Mouse (Mus musculus): ENCODE results near the gene Saysd1.

The Saysd1 gene

DNA sequence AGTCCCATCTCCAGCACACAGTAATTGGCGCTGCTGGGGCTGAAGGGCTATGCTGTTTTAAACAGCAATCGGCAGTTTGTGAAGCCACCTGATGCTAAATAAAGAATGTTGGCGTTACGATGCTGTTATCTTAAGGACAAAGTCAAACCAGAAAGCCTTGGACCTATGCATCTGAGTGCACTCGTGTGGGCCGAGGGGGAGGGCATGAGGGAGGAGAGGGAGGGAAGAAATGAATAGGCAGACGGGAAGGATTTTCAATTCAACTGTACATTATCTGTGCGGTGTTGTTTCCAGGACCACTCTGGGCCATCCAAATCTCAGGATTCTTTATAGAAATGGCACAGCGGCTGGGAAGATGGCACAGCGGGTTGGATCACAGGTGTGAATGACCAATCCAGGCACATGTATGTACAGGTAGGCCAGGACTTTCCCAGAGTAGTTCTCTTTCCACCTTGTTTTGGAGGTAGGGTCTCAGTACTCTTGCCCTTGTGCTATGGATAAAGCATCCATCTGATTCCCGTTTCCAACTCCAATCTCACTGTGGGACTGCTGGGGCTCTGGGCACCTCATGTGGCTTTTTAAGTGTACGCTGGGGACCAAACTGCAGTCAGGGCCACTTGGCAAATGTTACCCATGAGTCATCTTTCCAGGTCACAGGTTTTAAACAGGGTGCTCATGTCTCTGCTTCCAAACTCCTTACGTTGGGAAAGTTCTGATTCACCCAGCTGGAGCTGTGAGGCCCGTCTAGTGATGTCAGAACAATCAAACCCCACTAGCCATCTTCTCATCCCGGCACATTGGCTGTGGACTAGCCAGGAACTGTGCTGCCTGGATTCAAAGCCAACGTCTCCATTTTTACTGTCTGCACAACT lies at the start of gene Saysd1:
Gene Saysd1 (minus strand): TSS at position 51 of the 872 bp plus-strand sequence.
- in situ Hi-C loops (cut with MboI; ENCODE audit: low pct_unique_long_range_greater_than_20kb in 1 of 2, low sequenced_read_pairs in 2 of 2, unreplicated experiment in 1 of 2): no loop called here

- in situ Hi-C loops (cut with MboI; ENCODE audit: low pct_unique_long_range_greater_than_20kb in 1 of 2, low sequenced_read_pairs in 2 of 2, unreplicated experiment in 1 of 2): no loop called here
These were observed 47.1 kb upstream of the Saysd1 start for GRCm38 (mm10) chr14:20185426-20185825.

DNA sequence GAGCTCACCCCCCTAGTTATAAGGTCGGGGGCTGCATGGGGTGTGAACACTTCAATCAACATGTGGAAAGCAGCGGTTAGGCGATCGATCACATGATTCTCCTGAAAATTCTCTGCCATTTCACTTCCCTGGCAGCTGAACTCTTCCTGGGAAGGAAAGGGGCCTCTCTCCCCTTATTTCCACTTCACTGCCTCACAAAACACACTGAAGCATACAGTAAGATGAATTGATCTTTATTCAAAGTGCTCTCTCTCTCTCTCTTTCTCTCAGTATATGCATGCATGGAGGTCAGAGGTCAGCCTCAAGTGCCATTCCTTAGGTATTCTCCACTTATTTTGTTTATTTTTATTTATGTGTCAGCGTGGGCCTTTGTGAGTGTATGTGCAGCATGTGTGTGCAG lies 45.4 kb upstream of the Saysd1 start:
- in situ Hi-C loops (cut with MboI; ENCODE audit: low pct_unique_long_range_greater_than_20kb in 1 of 2, low sequenced_read_pairs in 2 of 2, unreplicated experiment in 1 of 2): no loop called here

GRCm38 (mm10) chr14:20182596-20182995 lies 44.3 kb upstream of the Saysd1 start:
- in situ Hi-C loops (cut with MboI; ENCODE audit: low pct_unique_long_range_greater_than_20kb in 1 of 2, low sequenced_read_pairs in 2 of 2, unreplicated experiment in 1 of 2): no loop called here

GRCm38 (mm10) chr14:20181466-20181921 lies 43.2 kb upstream of the Saysd1 start, which contains the start of gene Kcnk5:
Kcnk5 (minus strand) TSS chr14:20181809.
- in situ Hi-C loops (cut with MboI; ENCODE audit: low pct_unique_long_range_greater_than_20kb in 1 of 2, low sequenced_read_pairs in 2 of 2, unreplicated experiment in 1 of 2): no loop called here

GRCm38 (mm10) chr14:20180751-20181162 lies 42.4 kb upstream of the Saysd1 start:
- in situ Hi-C loops (cut with MboI; ENCODE audit: low pct_unique_long_range_greater_than_20kb in 1 of 2, low sequenced_read_pairs in 2 of 2, unreplicated experiment in 1 of 2): no loop called here

GRCm38 (mm10) chr14:20180304-20180703 lies 42.0 kb upstream of the Saysd1 start:
- in situ Hi-C loops (cut with MboI; ENCODE audit: low pct_unique_long_range_greater_than_20kb in 1 of 2, low sequenced_read_pairs in 2 of 2, unreplicated experiment in 1 of 2): no loop called here

DNA sequence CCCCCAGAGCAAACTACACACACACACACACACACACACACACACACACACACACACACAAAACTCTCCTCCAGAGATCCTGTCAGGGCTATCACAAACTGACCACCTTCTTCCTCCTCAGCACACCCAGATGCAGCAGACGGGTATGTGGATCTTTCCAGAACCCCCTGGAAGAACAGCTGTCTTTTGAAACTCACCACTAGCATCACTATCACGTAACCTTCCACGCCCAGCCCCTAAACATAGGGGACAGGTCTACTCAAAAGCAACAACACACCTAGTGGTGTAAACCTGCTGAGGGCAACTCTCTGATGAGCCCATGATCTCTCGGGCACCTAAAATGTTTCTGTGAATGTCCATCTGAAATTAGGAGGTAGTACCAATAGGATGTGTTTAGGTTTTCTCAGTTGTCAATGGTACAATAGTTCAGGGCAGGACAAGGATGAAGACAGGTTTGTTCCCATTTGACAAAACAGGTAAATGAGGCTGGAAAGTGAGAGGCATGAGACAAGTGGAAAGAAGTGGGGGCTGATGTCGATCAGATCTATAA lies 41.5 kb upstream of the Saysd1 start:
- in situ Hi-C loops (cut with MboI; ENCODE audit: low pct_unique_long_range_greater_than_20kb in 1 of 2, low sequenced_read_pairs in 2 of 2, unreplicated experiment in 1 of 2): no loop called here

- in situ Hi-C loops (cut with MboI; ENCODE audit: low pct_unique_long_range_greater_than_20kb in 1 of 2, low sequenced_read_pairs in 2 of 2, unreplicated experiment in 1 of 2): no loop called here
These were observed 40.7 kb upstream of the Saysd1 start for GRCm38 (mm10) chr14:20179080-20179479.

GRCm38 (mm10) chr14:20178593-20178992 lies 40.3 kb upstream of the Saysd1 start:
- in situ Hi-C loops (cut with MboI; ENCODE audit: low pct_unique_long_range_greater_than_20kb in 1 of 2, low sequenced_read_pairs in 2 of 2, unreplicated experiment in 1 of 2): no loop called here

GRCm38 (mm10) chr14:20177494-20178123 lies 39.3 kb upstream of the Saysd1 start:
- in situ Hi-C loops (cut with MboI; ENCODE audit: low pct_unique_long_range_greater_than_20kb in 1 of 2, low sequenced_read_pairs in 2 of 2, unreplicated experiment in 1 of 2): no loop called here

DNA sequence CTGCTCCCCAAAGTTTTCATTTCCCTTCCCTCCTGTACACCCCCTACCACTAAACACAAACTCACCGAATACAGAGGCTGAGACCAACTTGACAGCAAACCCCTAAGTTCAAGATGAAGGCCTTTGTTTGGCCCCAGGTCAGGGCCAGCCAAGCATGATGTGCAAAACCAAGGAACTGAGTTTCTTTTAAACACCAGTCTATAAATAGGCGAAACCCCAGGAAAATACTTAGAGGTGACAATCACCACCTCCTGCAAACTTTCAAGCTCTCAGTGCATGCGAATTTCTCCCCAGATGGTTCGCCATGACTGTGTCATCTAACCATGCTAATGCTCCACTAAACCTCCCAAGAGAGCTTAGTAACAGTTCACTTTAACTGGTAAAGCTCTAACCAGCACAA lies 37.4 kb upstream of the Saysd1 start:
- in situ Hi-C loops (cut with MboI; ENCODE audit: low pct_unique_long_range_greater_than_20kb in 1 of 2, low sequenced_read_pairs in 2 of 2, unreplicated experiment in 1 of 2): no loop called here

DNA sequence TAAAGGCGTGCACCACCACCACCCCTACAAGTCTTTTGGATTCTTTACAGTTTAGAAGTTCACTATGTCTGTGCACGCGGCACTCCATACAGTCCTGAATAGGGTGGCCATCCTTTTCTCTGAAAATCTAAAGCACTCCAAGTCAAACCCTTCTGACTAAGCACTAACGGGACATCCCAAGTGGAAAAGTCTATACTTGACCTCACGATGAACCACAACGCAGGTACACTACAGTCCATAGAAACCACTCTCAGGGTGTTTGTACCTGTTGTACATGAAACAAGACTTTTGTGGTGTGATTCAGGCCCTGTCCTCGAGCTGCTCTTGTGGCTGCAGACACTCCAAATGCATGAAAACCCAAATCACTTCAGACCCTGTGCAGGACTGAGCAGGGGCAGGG lies 36.8 kb upstream of the Saysd1 start:
- in situ Hi-C loops (cut with MboI; ENCODE audit: low pct_unique_long_range_greater_than_20kb in 1 of 2, low sequenced_read_pairs in 2 of 2, unreplicated experiment in 1 of 2): no loop called here

DNA sequence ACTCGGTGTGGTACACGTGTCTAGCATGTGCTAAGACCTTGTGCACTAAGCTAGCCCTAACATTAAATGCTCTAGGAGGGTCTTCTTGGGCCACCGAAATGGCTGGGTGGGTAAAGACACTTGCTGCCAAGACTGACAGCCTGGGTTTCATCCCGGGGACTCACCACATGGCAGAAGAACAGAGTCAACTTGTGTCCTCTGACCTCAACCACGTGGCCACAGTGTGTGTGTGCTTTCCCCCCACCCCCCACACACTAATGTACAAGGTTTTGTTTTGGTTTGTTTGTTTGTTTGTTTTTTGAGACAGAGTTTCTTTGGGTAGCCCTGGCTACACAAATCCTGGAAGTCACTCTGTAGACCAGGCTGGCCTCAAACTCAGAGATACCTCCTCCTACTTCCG lies 36.4 kb upstream of the Saysd1 start:
- in situ Hi-C loops (cut with MboI; ENCODE audit: low pct_unique_long_range_greater_than_20kb in 1 of 2, low sequenced_read_pairs in 2 of 2, unreplicated experiment in 1 of 2): no loop called here

- in situ Hi-C loops (cut with MboI; ENCODE audit: low pct_unique_long_range_greater_than_20kb in 1 of 2, low sequenced_read_pairs in 2 of 2, unreplicated experiment in 1 of 2): no loop called here
These were observed 35.6 kb upstream of the Saysd1 start for GRCm38 (mm10) chr14:20173873-20174490.

- in situ Hi-C loops (cut with MboI; ENCODE audit: low pct_unique_long_range_greater_than_20kb in 1 of 2, low sequenced_read_pairs in 2 of 2, unreplicated experiment in 1 of 2): no loop called here
These were observed 34.6 kb upstream of the Saysd1 start for GRCm38 (mm10) chr14:20172924-20173323.

DNA sequence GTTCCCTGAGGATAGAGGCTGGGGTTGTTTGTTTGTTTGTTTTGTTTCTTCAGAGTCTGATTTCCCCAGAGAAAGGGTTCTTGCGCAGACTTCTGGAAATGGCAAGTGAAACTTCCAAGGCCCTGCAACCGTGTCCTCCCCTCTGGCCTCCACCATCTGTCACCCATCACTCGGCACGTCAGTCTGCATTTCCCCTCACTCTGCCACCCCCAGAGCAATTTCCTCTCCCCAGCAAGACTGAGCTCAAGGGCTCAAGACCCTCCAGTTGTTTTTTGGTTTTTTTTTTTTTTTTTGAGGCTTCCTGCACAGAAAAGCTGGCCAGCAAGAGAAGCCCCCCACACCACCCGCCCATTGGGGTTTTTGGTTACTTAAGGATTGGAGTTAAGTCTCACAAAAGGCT lies 34.2 kb upstream of the Saysd1 start:
- in situ Hi-C loops (cut with MboI; ENCODE audit: low pct_unique_long_range_greater_than_20kb in 1 of 2, low sequenced_read_pairs in 2 of 2, unreplicated experiment in 1 of 2): no loop called here

GRCm38 (mm10) chr14:20171840-20172239 lies 33.5 kb upstream of the Saysd1 start:
- in situ Hi-C loops (cut with MboI; ENCODE audit: low pct_unique_long_range_greater_than_20kb in 1 of 2, low sequenced_read_pairs in 2 of 2, unreplicated experiment in 1 of 2): no loop called here

DNA sequence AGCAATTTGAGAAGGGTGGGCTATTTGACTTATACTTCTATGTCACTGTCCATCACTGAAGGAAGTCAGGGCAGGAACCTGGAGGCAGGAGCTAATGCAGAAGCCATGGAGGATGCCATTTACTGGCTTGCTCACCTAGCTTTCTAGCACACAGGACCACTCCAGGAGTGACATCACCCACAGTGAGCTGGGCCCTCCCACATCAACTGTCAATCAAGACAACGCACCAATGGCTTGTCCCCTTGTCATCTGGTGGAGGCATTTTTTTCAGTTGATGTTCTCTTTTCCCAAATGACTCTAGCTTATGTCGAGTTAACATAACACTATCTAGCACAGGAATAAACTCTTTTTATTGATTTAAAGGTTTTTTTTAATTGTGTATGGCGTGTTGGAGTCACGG lies 30.9 kb upstream of the Saysd1 start:
- in situ Hi-C loops (cut with MboI; ENCODE audit: low pct_unique_long_range_greater_than_20kb in 1 of 2, low sequenced_read_pairs in 2 of 2, unreplicated experiment in 1 of 2): no loop called here

Data from mouse embryonic stem cell (cell line).